Mouse (Mus musculus): ENCODE data around the gene Aaed1.

- TF ChIP-seq CTCF (IDR thresholded peaks at IDR 0.05; ENCODE audit: control insufficient read depth, insufficient read depth, insufficient replicate concordance, low read depth, low read length) (no peak), POLR2A (IDR thresholded peaks at IDR 0.05; ENCODE audit: control insufficient read depth, low read depth, low read length) (no peak)
Observed at GRCm38 (mm10) chr13:64244685-64245261, 67.7 kb downstream of the Aaed1 start.

Measured in testis, adult 2 months (tissue).